Mouse (Mus musculus): ENCODE results near the gene Celsr3. TPM values are rescaled to one million over a fixed set of nuclear protein-coding genes. Genes with fewer than 3 reads are reported as not detected.

The Celsr3 gene
- polyA plus RNA-seq, 1 experiment from 2014 or later: 0.26 TPM

GRCm38 (mm10) chr9:108831637-108832036 lies 5.5 kb downstream of the Celsr3 start:
- H3K9me3 ChIP-seq (replicated peaks): no peaks in the 10 kb centered on the region
- peak overlapping the region; percentile 83 for H3K4me2 ChIP-seq
- peaks cover 75% of the 10 kb centered on the region for H3K27me3 ChIP-seq
- no peak overlapping the region for H3K27ac ChIP-seq
- no peaks in the 10 kb centered on the region for H3K36me3 ChIP-seq
- no peak for ATAC-seq (replicated peaks; ENCODE audit: low FRiP score)
- H3K4me1 ChIP-seq: peaks cover 25% of the 10 kb centered on the region
- no peak overlapping the region for H3K9ac ChIP-seq
- 5% methylated on average over 23 of the region's 23 CpGs for WGBS
- peak overlapping the region; percentile 47 for H3K4me3 ChIP-seq (replicated peaks)

- ATAC-seq (replicated peaks; ENCODE audit: low FRiP score): peak; percentile 98
- Histone ChIP-seq H3K4me2 (peak overlapping the region; percentile 83), H3K36me3 (no peaks in the 10 kb centered on the region), H3K27me3 (peaks cover 67% of the 10 kb centered on the region), H3K9me3 (replicated peaks) (no peaks in the 10 kb centered on the region), H3K4me3 (replicated peaks) (peak overlapping the region; percentile 47), H3K27ac (no peak overlapping the region), H3K4me1 (peaks cover 19% of the 10 kb centered on the region), H3K9ac (no peak overlapping the region; the same call in 1 of the 2 replicates)
- WGBS: 4% methylated on average over 46 of the region's 46 CpGs
Observed at GRCm38 (mm10) chr9:108832390-108833108, 6.4 kb downstream of the Celsr3 start.

GRCm38 (mm10) chr9:108842989-108843388 lies 16.9 kb downstream of the Celsr3 start:
- Histone ChIP-seq H3K4me2 (peak overlapping the region; percentile 48), H3K4me3 (replicated peaks) (peak overlapping the region; percentile 16; the same call in 1 of the 2 replicates), H3K27ac (no peak overlapping the region), H3K27me3 (peaks cover 24% of the 10 kb centered on the region; the same call in 1 of the 2 replicates), H3K9me3 (replicated peaks) (no peaks in the 10 kb centered on the region), H3K4me1 (peaks cover 7% of the 10 kb centered on the region), H3K36me3 (no peaks in the 10 kb centered on the region), H3K9ac (no peak overlapping the region; the same call in 1 of the 2 replicates)
- WGBS: 16% methylated on average over 14 of the region's 14 CpGs
- 0 out of 2 replicates have a peak, but pooled peaks have one; percentile 38 for ATAC-seq (replicated peaks; ENCODE audit: low FRiP score)

GRCm38 (mm10) chr9:108845390-108845789 lies 19.3 kb downstream of the Celsr3 start:
- no peak overlapping the region for H3K9ac ChIP-seq
- 74% methylated on average over 5 of the region's 5 CpGs for WGBS
- no peak for ATAC-seq (replicated peaks; ENCODE audit: low FRiP score)

GRCm38 (mm10) chr9:108847374-108847773 lies 21.3 kb downstream of the Celsr3 start:
- no peak for ATAC-seq (replicated peaks; ENCODE audit: low FRiP score)
- Histone ChIP-seq H3K9ac (no peak overlapping the region), H3K4me1 (peaks cover 7% of the 10 kb centered on the region), H3K4me2 (no peak overlapping the region), H3K27ac (no peak overlapping the region), H3K4me3 (replicated peaks) (no peak overlapping the region), H3K27me3 (peaks cover 13% of the 10 kb centered on the region; the same call in 1 of the 2 replicates), H3K36me3 (no peaks in the 10 kb centered on the region), H3K9me3 (replicated peaks) (no peaks in the 10 kb centered on the region)
- WGBS: 69% methylated on average over 4 of the region's 4 CpGs

More at GRCm38 (mm10) chr9:108845390-108845789, 19.3 kb downstream of the Celsr3 start:
- H3K4me1 ChIP-seq: peaks cover 7% of the 10 kb centered on the region
- H3K4me3 ChIP-seq (replicated peaks): no peak overlapping the region
- no peak overlapping the region for H3K4me2 ChIP-seq
- no peaks in the 10 kb centered on the region for H3K36me3 ChIP-seq
- no peak overlapping the region for H3K27ac ChIP-seq
- no peaks in the 10 kb centered on the region for H3K9me3 ChIP-seq (replicated peaks)
- H3K27me3 ChIP-seq: peaks cover 24% of the 10 kb centered on the region; the same call in 1 of the 2 replicates

GRCm38 (mm10) chr9:108848419-108848818 lies 22.3 kb downstream of the Celsr3 start:
- WGBS: 68% methylated on average over 17 of the region's 17 CpGs
- H3K9ac ChIP-seq: no peak overlapping the region
- H3K4me2 ChIP-seq: no peak overlapping the region
- H3K36me3 ChIP-seq: no peaks in the 10 kb centered on the region
- no peaks in the 10 kb centered on the region for H3K9me3 ChIP-seq (replicated peaks)
- no peak overlapping the region for H3K4me3 ChIP-seq (replicated peaks)
- ATAC-seq (replicated peaks; ENCODE audit: low FRiP score): no peak
- no peak overlapping the region for H3K27ac ChIP-seq
- peaks cover 8% of the 10 kb centered on the region for H3K4me1 ChIP-seq
- H3K27me3 ChIP-seq: peaks cover 3% of the 10 kb centered on the region; the same call in 1 of the 2 replicates

GRCm38 (mm10) chr9:108852976-108853375 lies 26.9 kb downstream of the Celsr3 start, which contains the start of gene Slc26a6:
Gene Slc26a6 (plus strand): TSS chr9:108853283.
- H3K36me3 ChIP-seq: peaks cover 18% of the 10 kb centered on the region
- no peaks in the 10 kb centered on the region for H3K27me3 ChIP-seq
- H3K9me3 ChIP-seq (replicated peaks): no peaks in the 10 kb centered on the region
- 89% methylated on average over 3 of the region's 3 CpGs for WGBS
- H3K4me3 ChIP-seq (replicated peaks): peak within 1 kb of the TSS; percentile 77
- H3K27ac ChIP-seq: peak within 1 kb of the TSS; percentile 90
- ATAC-seq (replicated peaks; ENCODE audit: low FRiP score): no peak
- peak within 1 kb of the TSS; percentile 62 for H3K9ac ChIP-seq
- H3K4me2 ChIP-seq: peak within 1 kb of the TSS; percentile 91
- peaks cover 21% of the 10 kb centered on the region for H3K4me1 ChIP-seq

- peaks cover 21% of the 10 kb centered on the region for H3K4me1 ChIP-seq
- H3K4me3 ChIP-seq (replicated peaks): peak overlapping the region; percentile 77
- peaks cover 25% of the 10 kb centered on the region for H3K36me3 ChIP-seq
- no peaks in the 10 kb centered on the region for H3K27me3 ChIP-seq
- H3K4me2 ChIP-seq: peak overlapping the region; percentile 91
- no peaks in the 10 kb centered on the region for H3K9me3 ChIP-seq (replicated peaks)
- WGBS: 2% methylated on average over 25 of the region's 25 CpGs
- peak overlapping the region; percentile 62 for H3K9ac ChIP-seq
- peak; percentile 91 for ATAC-seq (replicated peaks; ENCODE audit: low FRiP score)
- H3K27ac ChIP-seq: peak overlapping the region; percentile 90
Observed at GRCm38 (mm10) chr9:108853635-108854240, 27.6 kb downstream of the Celsr3 start.

GRCm38 (mm10) chr9:108854241-108854696 lies 28.1 kb downstream of the Celsr3 start:
- Histone ChIP-seq H3K4me1 (peaks cover 21% of the 10 kb centered on the region), H3K9me3 (replicated peaks) (no peaks in the 10 kb centered on the region), H3K9ac (peak overlapping the region; percentile 62), H3K36me3 (peaks cover 28% of the 10 kb centered on the region), H3K4me3 (replicated peaks) (peak overlapping the region; percentile 77), H3K4me2 (peak overlapping the region; percentile 91), H3K27ac (peak overlapping the region; percentile 90), H3K27me3 (no peaks in the 10 kb centered on the region)
- 0% methylated on average over 28 of the region's 28 CpGs for WGBS
- peak; percentile 88 for ATAC-seq (replicated peaks; ENCODE audit: low FRiP score)

- whole genome bisulfite sequencing: 66% methylated on average over 5 of the region's 5 CpGs
- Histone ChIP-seq H3K36me3 (peaks cover 28% of the 10 kb centered on the region), H3K27me3 (no peaks in the 10 kb centered on the region), H3K27ac (no peak overlapping the region), H3K9ac (no peak overlapping the region), H3K9me3 (replicated peaks) (no peaks in the 10 kb centered on the region), H3K4me3 (replicated peaks) (0 out of 2 replicates have a peak overlapping the region, but pooled peaks have one; percentile 77), H3K4me1 (peaks cover 21% of the 10 kb centered on the region), H3K4me2 (peak overlapping the region; percentile 91)
- no peak for ATAC-seq (replicated peaks; ENCODE audit: low FRiP score)
Observed at GRCm38 (mm10) chr9:108855335-108855734, 29.2 kb downstream of the Celsr3 start.

- 80% methylated on average over 8 of the region's 8 CpGs for WGBS
Observed at GRCm38 (mm10) chr9:108858792-108859527, 32.8 kb downstream of the Celsr3 start.

More at GRCm38 (mm10) chr9:108858792-108859527, 32.8 kb downstream of the Celsr3 start:
- no peak overlapping the region for H3K27ac ChIP-seq
- H3K9me3 ChIP-seq (replicated peaks): no peaks in the 10 kb centered on the region
- H3K36me3 ChIP-seq: peaks cover 39% of the 10 kb centered on the region
- H3K27me3 ChIP-seq: no peaks in the 10 kb centered on the region
- H3K4me1 ChIP-seq: peaks cover 9% of the 10 kb centered on the region; the same call in 1 of the 2 replicates
- no peak overlapping the region for H3K4me3 ChIP-seq (replicated peaks)
- no peak overlapping the region for H3K4me2 ChIP-seq
- no peak overlapping the region for H3K9ac ChIP-seq
- no peak for ATAC-seq (replicated peaks; ENCODE audit: low FRiP score)

Measured in kidney, embryonic 15.5 days (tissue).